Mouse (Mus musculus): Measurements from ENCODE around the gene Cldn10. TPM values are rescaled to one million over a fixed set of nuclear protein-coding genes. Genes with fewer than 3 reads are reported as not detected.

Gene Cldn10
- polyA plus RNA-seq, 1 experiment from 2014 or later: 1.9 TPM

DNA sequence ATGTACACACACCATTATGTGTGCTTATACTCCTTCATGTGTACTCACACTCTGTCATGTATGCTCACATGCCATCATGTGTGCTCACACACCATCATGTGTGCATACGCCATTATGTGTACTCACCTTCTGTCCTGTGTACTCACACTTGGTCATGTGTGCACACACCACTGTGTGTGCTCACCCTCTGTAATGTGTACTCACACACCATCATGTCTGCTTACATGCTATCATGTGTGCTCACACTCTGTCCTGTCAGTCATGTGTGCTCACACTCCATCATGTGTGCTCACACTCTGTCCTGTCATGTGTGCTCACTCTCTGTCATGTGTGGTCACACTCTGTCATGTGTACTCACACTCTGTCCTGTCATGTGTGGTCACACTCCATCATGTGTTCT is 52.3 kb downstream of the Cldn10 start:
- WGBS: 97% methylated on average over 1 of the region's 1 CpGs
- Histone ChIP-seq H3K27ac (ENCODE audit: low read length) (no peak overlapping the region), H3K4me3 (replicated peaks; ENCODE audit: low read length) (no peak overlapping the region), H3K36me3 (ENCODE audit: control insufficient read depth, insufficient read depth) (no peaks in the 10 kb centered on the region), H3K9ac (replicated peaks; ENCODE audit: low read depth, low read length) (no peak overlapping the region), H3K9me3 (ENCODE audit: control insufficient read depth, low read length) (no peaks in the 10 kb centered on the region), H3K4me1 (replicated peaks; ENCODE audit: control insufficient read depth, insufficient read depth, low read length) (no peaks in the 10 kb centered on the region), H3K27me3 (replicated peaks; ENCODE audit: control insufficient read depth, insufficient read depth, low read length) (no peaks in the 10 kb centered on the region), H3K4me2 (ENCODE audit: low read length) (no peak overlapping the region)
- no peak for ATAC-seq

DNA sequence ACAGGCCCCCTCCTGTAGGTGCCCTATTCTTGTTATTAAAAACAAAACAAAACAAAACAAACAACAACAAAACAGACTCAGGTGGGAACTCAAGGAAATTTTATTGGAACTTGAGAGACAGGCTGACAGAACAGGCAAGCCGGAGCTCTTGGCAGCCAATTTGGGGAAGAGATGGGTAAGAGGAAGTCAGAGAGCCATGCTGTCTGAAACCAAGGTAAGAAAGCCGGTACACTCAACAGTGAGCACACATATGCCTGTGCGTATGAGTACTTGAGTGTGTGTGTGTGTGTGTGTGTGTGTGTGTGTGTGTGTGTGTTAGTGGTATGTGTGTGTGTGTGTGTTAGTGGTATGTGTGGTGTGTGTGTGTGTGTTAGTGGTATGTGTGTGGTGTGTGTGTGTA is 54.6 kb downstream of the Cldn10 start:
- Histone ChIP-seq H3K27me3 (replicated peaks; ENCODE audit: control insufficient read depth, insufficient read depth, low read length) (no peaks in the 10 kb centered on the region), H3K9ac (replicated peaks; ENCODE audit: low read depth, low read length) (no peak overlapping the region), H3K9me3 (ENCODE audit: control insufficient read depth, low read length) (no peaks in the 10 kb centered on the region), H3K4me1 (replicated peaks; ENCODE audit: control insufficient read depth, insufficient read depth, low read length) (no peaks in the 10 kb centered on the region), H3K27ac (ENCODE audit: low read length) (no peak overlapping the region), H3K4me2 (ENCODE audit: low read length) (no peak overlapping the region), H3K4me3 (replicated peaks; ENCODE audit: low read length) (no peak overlapping the region), H3K36me3 (ENCODE audit: control insufficient read depth, insufficient read depth) (no peaks in the 10 kb centered on the region)
- WGBS: 95% methylated on average over 3 of the region's 3 CpGs
- no peak for ATAC-seq

- H3K36me3 ChIP-seq (ENCODE audit: control insufficient read depth, insufficient read depth): no peaks in the 10 kb centered on the region
- no peak for ATAC-seq
- WGBS: 98% methylated on average over 10 of the region's 10 CpGs
- H3K9ac ChIP-seq (replicated peaks; ENCODE audit: low read depth, low read length): no peak overlapping the region
- no peak overlapping the region for H3K27ac ChIP-seq (ENCODE audit: low read length)
- H3K9me3 ChIP-seq (ENCODE audit: control insufficient read depth, low read length): no peaks in the 10 kb centered on the region
- no peak overlapping the region for H3K4me2 ChIP-seq (ENCODE audit: low read length)
- no peaks in the 10 kb centered on the region for H3K4me1 ChIP-seq (replicated peaks; ENCODE audit: control insufficient read depth, insufficient read depth, low read length)
- H3K4me3 ChIP-seq (replicated peaks; ENCODE audit: low read length): no peak overlapping the region
- H3K27me3 ChIP-seq (replicated peaks; ENCODE audit: control insufficient read depth, insufficient read depth, low read length): no peaks in the 10 kb centered on the region
Observed at GRCm38 (mm10) chr14:118846834-118847233, 59.1 kb downstream of the Cldn10 start.

GRCm38 (mm10) chr14:118848171-118848570 is 60.5 kb downstream of the Cldn10 start:
- 0 out of 2 replicates have a peak, but pooled peaks cover 3% of the 10 kb centered on the region for H3K27me3 ChIP-seq (replicated peaks; ENCODE audit: control insufficient read depth, insufficient read depth, low read length)
- H3K36me3 ChIP-seq (ENCODE audit: control insufficient read depth, insufficient read depth): no peaks in the 10 kb centered on the region
- 86% methylated on average over 7 of the region's 7 CpGs for WGBS
- no peaks in the 10 kb centered on the region for H3K4me1 ChIP-seq (replicated peaks; ENCODE audit: control insufficient read depth, insufficient read depth, low read length)
- no peaks in the 10 kb centered on the region for H3K9me3 ChIP-seq (ENCODE audit: control insufficient read depth, low read length)
- H3K9ac ChIP-seq (replicated peaks; ENCODE audit: low read depth, low read length): no peak overlapping the region
- H3K27ac ChIP-seq (ENCODE audit: low read length): no peak overlapping the region
- H3K4me2 ChIP-seq (ENCODE audit: low read length): no peak overlapping the region
- no peak overlapping the region for H3K4me3 ChIP-seq (replicated peaks; ENCODE audit: low read length)
- ATAC-seq: no peak

DNA sequence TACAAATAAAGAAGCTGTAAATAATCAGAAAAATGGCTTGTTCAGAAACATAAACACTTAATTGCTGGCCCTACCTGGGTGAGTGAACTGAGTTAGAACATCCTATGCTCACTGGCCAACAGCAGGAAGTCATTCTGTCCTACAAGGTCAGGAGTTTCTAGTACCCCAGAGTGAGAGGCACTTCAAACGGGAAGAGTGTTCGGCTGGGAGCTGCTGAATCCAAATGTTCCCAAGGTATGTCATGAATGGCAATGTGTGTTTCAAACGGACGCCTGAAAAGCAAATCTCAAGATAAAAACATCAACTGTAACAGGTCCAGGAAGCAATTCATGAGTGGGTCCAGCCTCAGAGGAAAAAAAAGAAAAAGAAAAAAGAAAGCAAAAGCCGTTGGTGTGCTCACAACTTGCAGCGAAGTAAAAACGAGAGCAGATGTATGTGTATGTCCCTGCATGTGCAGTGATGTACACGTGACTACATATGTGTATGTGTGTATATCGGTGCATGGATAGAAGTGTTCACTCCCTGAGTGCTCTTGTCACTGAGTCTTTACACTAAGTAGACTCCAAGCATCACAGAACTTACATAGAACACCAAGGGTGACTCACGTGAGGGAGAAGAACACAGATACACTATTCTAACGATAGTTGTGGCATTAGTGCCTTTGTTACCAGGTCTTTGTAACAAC is 62.4 kb downstream of the Cldn10 start:
- H3K27ac ChIP-seq (ENCODE audit: low read length): no peak overlapping the region
- peaks cover 11% of the 10 kb centered on the region for H3K4me1 ChIP-seq (replicated peaks; ENCODE audit: control insufficient read depth, insufficient read depth, low read length)
- no peaks in the 10 kb centered on the region for H3K9me3 ChIP-seq (ENCODE audit: control insufficient read depth, low read length)
- no peak overlapping the region for H3K4me2 ChIP-seq (ENCODE audit: low read length)
- H3K36me3 ChIP-seq (ENCODE audit: control insufficient read depth, insufficient read depth): no peaks in the 10 kb centered on the region
- H3K4me3 ChIP-seq (replicated peaks; ENCODE audit: low read length): no peak overlapping the region
- peaks cover 14% of the 10 kb centered on the region; the same call in 1 of the 2 replicates for H3K27me3 ChIP-seq (replicated peaks; ENCODE audit: control insufficient read depth, insufficient read depth, low read length)
- no peak for ATAC-seq
- H3K9ac ChIP-seq (replicated peaks; ENCODE audit: low read depth, low read length): no peak overlapping the region
- WGBS: 71% methylated on average over 11 of the region's 11 CpGs

GRCm38 (mm10) chr14:118850696-118851035 is 63.0 kb downstream of the Cldn10 start:
- Histone ChIP-seq H3K4me2 (ENCODE audit: low read length) (no peak overlapping the region), H3K9me3 (ENCODE audit: control insufficient read depth, low read length) (no peaks in the 10 kb centered on the region), H3K36me3 (ENCODE audit: control insufficient read depth, insufficient read depth) (no peaks in the 10 kb centered on the region), H3K27ac (ENCODE audit: low read length) (no peak overlapping the region), H3K4me1 (replicated peaks; ENCODE audit: control insufficient read depth, insufficient read depth, low read length) (peaks cover 14% of the 10 kb centered on the region), H3K9ac (replicated peaks; ENCODE audit: low read depth, low read length) (no peak overlapping the region), H3K27me3 (replicated peaks; ENCODE audit: control insufficient read depth, insufficient read depth, low read length) (peaks cover 14% of the 10 kb centered on the region; the same call in 1 of the 2 replicates), H3K4me3 (replicated peaks; ENCODE audit: low read length) (no peak overlapping the region)
- 25% methylated on average over 4 of the region's 4 CpGs for WGBS
- ATAC-seq: peak; percentile 19; the same call in 1 of the 2 replicates

DNA sequence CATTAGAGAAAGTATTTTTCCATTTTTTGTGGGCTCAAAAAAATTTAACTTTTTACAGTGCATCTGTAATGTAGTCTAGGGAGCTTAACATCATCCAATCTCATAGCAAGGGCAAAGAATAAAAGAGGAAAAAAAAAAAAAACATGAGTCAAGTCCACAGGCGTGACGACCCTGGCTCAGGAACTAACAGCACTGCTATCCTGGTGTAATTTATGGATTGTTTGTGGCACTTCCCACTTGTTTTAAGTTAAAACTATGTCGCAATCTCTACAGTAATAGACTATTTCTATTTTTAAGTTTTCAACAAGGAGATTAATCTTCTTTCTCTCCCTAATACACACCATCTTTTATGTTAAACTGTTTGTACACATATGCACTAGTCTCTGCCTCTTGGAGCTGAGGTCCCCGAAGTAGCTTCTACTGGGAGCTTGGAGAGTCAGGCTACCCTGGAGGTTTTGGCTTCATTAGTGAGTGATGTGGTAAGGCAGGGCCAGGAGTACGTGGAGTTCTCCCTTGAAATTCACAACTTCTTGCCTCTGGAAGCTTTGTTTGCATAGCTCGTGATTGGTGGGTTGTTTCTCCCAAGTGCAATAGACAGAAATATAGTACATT is 63.9 kb downstream of the Cldn10 start:
- peaks cover 14% of the 10 kb centered on the region for H3K4me1 ChIP-seq (replicated peaks; ENCODE audit: control insufficient read depth, insufficient read depth, low read length)
- no peaks in the 10 kb centered on the region for H3K36me3 ChIP-seq (ENCODE audit: control insufficient read depth, insufficient read depth)
- H3K27ac ChIP-seq (ENCODE audit: low read length): no peak overlapping the region
- H3K27me3 ChIP-seq (replicated peaks; ENCODE audit: control insufficient read depth, insufficient read depth, low read length): peaks cover 18% of the 10 kb centered on the region
- H3K4me2 ChIP-seq (ENCODE audit: low read length): no peak overlapping the region
- ATAC-seq: no peak
- H3K4me3 ChIP-seq (replicated peaks; ENCODE audit: low read length): no peak overlapping the region
- H3K9ac ChIP-seq (replicated peaks; ENCODE audit: low read depth, low read length): no peak overlapping the region
- no peaks in the 10 kb centered on the region for H3K9me3 ChIP-seq (ENCODE audit: control insufficient read depth, low read length)
- 72% methylated on average over 6 of the region's 6 CpGs for WGBS

DNA sequence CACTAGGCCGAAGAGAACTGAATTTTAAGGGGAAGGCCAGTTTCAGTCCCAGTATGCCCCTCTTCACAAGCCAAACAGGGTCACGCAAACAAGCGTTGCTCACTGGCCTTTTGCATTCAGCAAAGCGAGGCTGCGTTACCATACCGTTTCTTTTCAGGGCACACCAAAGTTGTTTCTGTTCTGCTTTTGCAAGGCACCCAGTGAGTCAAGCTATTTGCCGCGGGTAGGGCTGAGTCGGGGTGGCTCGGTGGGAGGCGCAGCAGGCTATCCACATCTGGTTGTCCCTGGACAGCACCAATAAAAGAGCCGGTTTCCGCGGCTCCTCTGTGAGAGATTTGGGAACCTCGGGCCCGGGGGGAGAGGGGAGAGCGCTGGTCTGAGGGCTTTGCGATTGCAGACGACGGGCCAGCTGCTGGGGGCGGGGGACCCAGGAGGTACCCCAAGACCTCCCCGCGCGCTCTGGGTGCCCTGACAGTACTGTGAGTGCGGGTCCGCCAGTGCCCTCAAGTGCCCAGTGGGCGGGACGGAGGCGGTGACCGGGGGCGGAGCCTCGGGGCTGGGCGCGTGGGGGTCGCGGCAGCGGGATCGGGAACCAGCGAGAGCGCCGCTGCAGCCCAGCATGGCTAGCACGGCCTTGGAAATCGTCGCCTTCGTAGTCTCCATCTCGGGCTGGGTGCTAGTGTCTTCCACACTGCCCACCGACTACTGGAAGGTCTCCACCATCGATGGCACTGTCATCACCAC is 66.8 kb downstream of the Cldn10 start:
- peaks cover 18% of the 10 kb centered on the region for H3K27me3 ChIP-seq (replicated peaks; ENCODE audit: control insufficient read depth, insufficient read depth, low read length)
- under 1% methylated on average over 48 of the region's 48 CpGs for WGBS
- no peaks in the 10 kb centered on the region for H3K36me3 ChIP-seq (ENCODE audit: control insufficient read depth, insufficient read depth)
- no peak overlapping the region for H3K27ac ChIP-seq (ENCODE audit: low read length)
- ATAC-seq: peak; percentile 67
- H3K9ac ChIP-seq (replicated peaks; ENCODE audit: low read depth, low read length): peak overlapping the region; percentile 42; the same call in 1 of the 2 replicates
- H3K4me2 ChIP-seq (ENCODE audit: low read length): peak overlapping the region; percentile 97
- H3K4me3 ChIP-seq (replicated peaks; ENCODE audit: low read length): peak overlapping the region; percentile 50
- H3K9me3 ChIP-seq (ENCODE audit: control insufficient read depth, low read length): no peaks in the 10 kb centered on the region
- peaks cover 14% of the 10 kb centered on the region for H3K4me1 ChIP-seq (replicated peaks; ENCODE audit: control insufficient read depth, insufficient read depth, low read length)

DNA sequence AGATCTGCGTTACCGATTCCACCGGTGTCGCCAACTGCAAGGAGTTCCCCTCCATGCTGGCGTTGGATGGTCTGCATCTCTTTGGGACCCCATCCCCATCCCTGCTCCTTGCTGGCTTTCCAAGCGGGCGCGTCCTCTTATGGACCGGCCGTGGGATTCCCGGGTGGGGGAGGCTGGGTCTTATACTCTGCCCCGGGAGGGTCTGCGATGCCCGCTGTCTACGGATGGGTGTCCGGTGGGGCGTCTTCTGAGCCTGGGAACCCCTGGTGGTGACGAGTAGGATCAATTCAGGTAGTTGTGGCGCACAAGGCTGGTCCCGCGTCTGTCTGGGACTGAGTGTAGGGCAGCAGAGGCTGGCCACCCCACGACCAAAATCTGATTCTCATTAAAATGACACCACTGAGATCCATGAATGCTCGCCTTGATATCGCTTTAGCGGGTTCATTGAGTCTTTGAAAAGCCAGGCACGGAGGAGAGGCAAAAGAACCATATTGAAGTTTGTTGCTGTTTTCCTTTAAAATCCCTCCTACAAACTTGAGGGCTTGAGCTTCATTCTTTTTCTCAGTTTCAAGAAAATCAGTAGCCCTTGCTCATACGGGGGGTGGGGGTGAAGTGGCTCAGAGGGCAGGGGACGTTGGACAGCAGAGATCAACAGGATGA is 67.6 kb downstream of the Cldn10 start:
- peak; percentile 51 for ATAC-seq
- Histone ChIP-seq H3K36me3 (ENCODE audit: control insufficient read depth, insufficient read depth) (no peaks in the 10 kb centered on the region), H3K27ac (ENCODE audit: low read length) (no peak overlapping the region), H3K4me1 (replicated peaks; ENCODE audit: control insufficient read depth, insufficient read depth, low read length) (peaks cover 17% of the 10 kb centered on the region), H3K4me3 (replicated peaks; ENCODE audit: low read length) (peak overlapping the region; percentile 50), H3K9me3 (ENCODE audit: control insufficient read depth, low read length) (no peaks in the 10 kb centered on the region), H3K27me3 (replicated peaks; ENCODE audit: control insufficient read depth, insufficient read depth, low read length) (peaks cover 18% of the 10 kb centered on the region), H3K4me2 (ENCODE audit: low read length) (peak overlapping the region; percentile 97), H3K9ac (replicated peaks; ENCODE audit: low read depth, low read length) (peak overlapping the region; percentile 42; the same call in 1 of the 2 replicates)
- under 1% methylated on average over 28 of the region's 28 CpGs for WGBS

Data from forebrain, embryonic 16.5 days (tissue).